Comparison of ENCODE assay signal across 25 mouse cellular contexts in the genomic region with DNA sequence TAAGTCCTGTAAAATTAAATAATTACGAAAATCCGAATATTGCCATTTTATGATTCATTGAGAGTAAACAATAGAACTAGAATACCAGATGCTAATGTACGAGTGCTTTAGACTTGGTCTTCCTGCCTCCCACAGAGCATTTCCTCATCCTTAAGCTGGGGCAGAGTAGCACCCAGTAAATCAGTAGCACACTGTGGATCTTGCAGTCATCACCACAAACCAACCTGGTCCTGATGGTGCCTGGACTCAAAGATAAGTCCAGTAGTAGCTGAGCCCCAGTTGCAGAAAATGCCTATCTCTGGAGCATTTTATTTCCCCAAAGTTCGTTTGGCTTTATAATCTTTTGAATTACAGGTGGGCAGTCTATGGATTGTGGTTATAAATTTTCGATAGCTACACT. TPM values are rescaled to one million over a fixed set of nuclear protein-coding genes. Genes with fewer than 3 reads are reported as not detected.
"Had no signal": no experiment of that assay in that cellular context is flagged by ENCODE, and none has a peak within 500 bp of the region (broad histone marks: within the 10 kb centered on the region; RNA-seq: fewer than 3 reads in every experiment).

No protein-coding gene starts in this region.

- H3K9ac ChIP-seq: limb, embryonic 13.5 days; liver, embryonic 12.5 days; liver, embryonic 15.5 days; stomach, embryonic 15.5 days had no signal

- H3K27ac ChIP-seq: kidney, postnatal 0 days; layer of hippocampus, adult 2 months; limb, embryonic 10.5 days; limb, embryonic 13.5 days; liver, embryonic 12.5 days; liver, embryonic 15.5 days; stomach, embryonic 15.5 days had no signal

- H3K4me3 ChIP-seq: layer of hippocampus, adult 2 months; limb, embryonic 10.5 days; limb, embryonic 13.5 days; liver, embryonic 12.5 days; liver, embryonic 15.5 days; stomach, embryonic 15.5 days had no signal

- H3K36me3 ChIP-seq: limb, embryonic 10.5 days; limb, embryonic 13.5 days; liver, embryonic 12.5 days; liver, embryonic 15.5 days; stomach, embryonic 15.5 days had no signal

- H3K4me1 ChIP-seq: limb, embryonic 13.5 days; liver, embryonic 12.5 days; liver, embryonic 15.5 days; stomach, embryonic 15.5 days had no signal

- H3K27me3 ChIP-seq: limb, embryonic 13.5 days; liver, embryonic 12.5 days; liver, embryonic 15.5 days; stomach, embryonic 15.5 days had no signal

- ATAC-seq: intestine, postnatal 0 days; liver, embryonic 12.5 days had no signal

- DNase-seq: kidney, adult 2 months; kidney, postnatal 25 days; layer of hippocampus, adult 9-11 months; liver; lung, adult 2 months; lung, postnatal 14 days; lung, postnatal 4 days; right cerebral cortex, adult 18-20 months; right cerebral cortex, postnatal 14 days; right cerebral cortex, postnatal 4 days; thymus, postnatal 25 days had no signal

- H3K9me3 ChIP-seq: limb, embryonic 10.5 days; limb, embryonic 13.5 days; liver, embryonic 12.5 days; liver, embryonic 15.5 days; stomach, embryonic 15.5 days had no signal

- H3K4me2 ChIP-seq: limb, embryonic 13.5 days; liver, embryonic 12.5 days; liver, embryonic 15.5 days; stomach, embryonic 15.5 days had no signal

RNA-seq across cellular contexts. Expression of gene Tal2, which starts 7.3 kb away (rescaled TPM):
- total RNA-seq: left cerebral cortex, postnatal 25 days; megakaryocyte progenitor cell, adult 5-6 weeks had no signal
- polyA plus RNA-seq: intestine, embryonic 14.5 days; kidney, embryonic 14.5 days; large intestine, adult 2 months; liver, embryonic 12.5 days; liver, embryonic 15.5 days; thymus, postnatal 0 days had no signal
